Mouse (Mus musculus): ENCODE measurements around the gene Prdm16. TPM values are rescaled to one million over a fixed set of nuclear protein-coding genes. Genes with fewer than 3 reads are reported as not detected.

Gene Prdm16
- total RNA-seq, 1 experiment, result 3.1 TPM

DNA sequence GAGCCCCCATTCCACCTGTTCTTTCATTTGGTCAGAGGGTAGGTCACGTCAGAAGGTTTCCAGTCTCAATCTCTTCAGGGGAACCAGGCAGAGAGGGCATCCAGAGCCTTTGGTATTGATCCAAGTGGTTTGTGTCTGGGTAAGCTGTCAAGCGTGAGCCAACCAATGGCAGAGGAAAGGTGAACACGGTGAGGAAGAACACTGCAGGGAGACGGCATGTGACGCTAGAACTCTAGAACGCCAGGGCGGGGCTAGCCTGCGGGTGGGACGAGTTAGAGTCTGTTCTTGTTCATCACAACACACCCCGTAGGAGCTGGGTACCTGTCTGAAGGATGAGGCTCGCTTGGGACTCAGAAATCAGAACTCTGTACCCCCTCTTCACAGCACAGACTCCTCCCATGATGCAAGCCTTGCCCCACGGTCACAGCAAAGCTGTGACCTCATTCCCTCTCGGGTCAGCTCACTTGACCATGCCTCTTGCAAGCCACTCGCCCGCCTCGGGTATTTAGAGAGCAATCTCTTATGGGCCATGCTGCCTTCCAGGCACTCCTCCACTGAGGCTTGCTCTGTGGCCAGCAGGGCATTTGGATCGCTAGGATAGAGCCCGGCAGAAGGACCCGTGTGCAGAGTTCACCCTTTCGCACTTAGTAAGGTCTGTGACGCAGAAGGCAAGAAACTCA lies 89.4 kb downstream of the Prdm16 start:
- Histone ChIP-seq H3K9ac (ENCODE audit: insufficient read depth, low read depth, low read length, poor library complexity, severe bottlenecking) (no peak overlapping the region), H3K4me1 (ENCODE audit: control insufficient read depth in 2 of 2, insufficient read depth in 2 of 2, low read length in 2 of 2, poor library complexity in 1 of 2) (no peaks in the 10 kb centered on the region), H3K36me3 (ENCODE audit: control insufficient read depth, insufficient read depth, low read length, poor library complexity, severe bottlenecking) (no peaks in the 10 kb centered on the region), H3K9me3 (ENCODE audit: control insufficient read depth, insufficient read depth, low read depth, low read length) (no peaks in the 10 kb centered on the region), H3K27ac (ENCODE audit: insufficient read depth, low read depth, low read length, poor library complexity, severe bottlenecking) (no peak overlapping the region), H3K4me3 (ENCODE audit: insufficient read depth in 1 of 2, low read depth in 1 of 2, low read length in 2 of 2, poor library complexity in 1 of 2, severe bottlenecking in 1 of 2) (no peak overlapping the region)
- in situ Hi-C loops (cut with MboI; ENCODE audit: low sequenced_read_pairs in 2 of 2, unreplicated experiment in 2 of 2), result no loop called here
- TF ChIP-seq CHD2 (IDR thresholded peaks at IDR 0.05; ENCODE audit: low read depth, low read length), result no peak
- no peak for TF ChIP-seq MAFK (IDR thresholded peaks at IDR 0.05; ENCODE audit: insufficient read depth, low read depth, low read length)
- no peak for TF ChIP-seq ZNF384 (IDR thresholded peaks at IDR 0.05; ENCODE audit: low read depth, low read length)
- TF ChIP-seq HCFC1 (IDR thresholded peaks at IDR 0.05; ENCODE audit: borderline replicate concordance, insufficient read depth, low read length), result no peak
- no peak for TF ChIP-seq ZC3H11A (IDR thresholded peaks at IDR 0.05; ENCODE audit: borderline replicate concordance, low read depth, low read length)
- DNase-seq (ENCODE audit: low read depth, low spot score), result no peak

DNA sequence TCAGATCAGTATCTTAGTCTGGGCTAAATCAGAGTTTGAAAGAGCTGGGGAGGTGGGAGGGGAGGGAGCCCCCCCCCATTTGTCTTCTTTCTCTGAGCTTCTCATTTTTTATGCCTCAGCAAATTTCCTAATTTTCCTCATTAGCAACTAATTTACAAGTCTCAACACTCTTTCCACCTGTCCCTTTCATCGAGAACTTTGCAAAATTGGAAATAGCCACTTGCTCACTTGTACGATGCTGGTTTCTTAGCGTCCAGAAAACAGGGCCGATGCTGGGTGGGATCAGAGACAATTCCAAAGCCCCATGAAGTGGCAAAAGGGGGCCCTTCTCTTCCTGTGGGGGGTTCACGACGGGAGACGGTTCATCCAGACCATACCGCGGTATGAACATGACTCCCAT lies 91.4 kb downstream of the Prdm16 start:
- Histone ChIP-seq H3K4me3 (ENCODE audit: insufficient read depth in 1 of 2, low read depth in 1 of 2, low read length in 2 of 2, poor library complexity in 1 of 2, severe bottlenecking in 1 of 2) (no peak overlapping the region), H3K36me3 (ENCODE audit: control insufficient read depth, insufficient read depth, low read length, poor library complexity, severe bottlenecking) (no peaks in the 10 kb centered on the region), H3K27ac (ENCODE audit: insufficient read depth, low read depth, low read length, poor library complexity, severe bottlenecking) (no peak overlapping the region), H3K9ac (ENCODE audit: insufficient read depth, low read depth, low read length, poor library complexity, severe bottlenecking) (no peak overlapping the region), H3K9me3 (ENCODE audit: control insufficient read depth, insufficient read depth, low read depth, low read length) (no peaks in the 10 kb centered on the region), H3K4me1 (ENCODE audit: control insufficient read depth in 2 of 2, insufficient read depth in 2 of 2, low read length in 2 of 2, poor library complexity in 1 of 2) (peaks cover 0 to 2% of the 10 kb centered on the region in 2 experiments; a peak in 1 of 4 replicates)
- in situ Hi-C loops (cut with MboI; ENCODE audit: low sequenced_read_pairs in 2 of 2, unreplicated experiment in 2 of 2), result no loop called here
- no peak for DNase-seq (ENCODE audit: low read depth, low spot score)
- no peak for TF ChIP-seq MAFK (IDR thresholded peaks at IDR 0.05; ENCODE audit: insufficient read depth, low read depth, low read length)
- no peak for TF ChIP-seq HCFC1 (IDR thresholded peaks at IDR 0.05; ENCODE audit: borderline replicate concordance, insufficient read depth, low read length)
- no peak for TF ChIP-seq CHD2 (IDR thresholded peaks at IDR 0.05; ENCODE audit: low read depth, low read length)
- TF ChIP-seq ZNF384 (IDR thresholded peaks at IDR 0.05; ENCODE audit: low read depth, low read length), result no peak
- TF ChIP-seq ZC3H11A (IDR thresholded peaks at IDR 0.05; ENCODE audit: borderline replicate concordance, low read depth, low read length), result no peak

DNA sequence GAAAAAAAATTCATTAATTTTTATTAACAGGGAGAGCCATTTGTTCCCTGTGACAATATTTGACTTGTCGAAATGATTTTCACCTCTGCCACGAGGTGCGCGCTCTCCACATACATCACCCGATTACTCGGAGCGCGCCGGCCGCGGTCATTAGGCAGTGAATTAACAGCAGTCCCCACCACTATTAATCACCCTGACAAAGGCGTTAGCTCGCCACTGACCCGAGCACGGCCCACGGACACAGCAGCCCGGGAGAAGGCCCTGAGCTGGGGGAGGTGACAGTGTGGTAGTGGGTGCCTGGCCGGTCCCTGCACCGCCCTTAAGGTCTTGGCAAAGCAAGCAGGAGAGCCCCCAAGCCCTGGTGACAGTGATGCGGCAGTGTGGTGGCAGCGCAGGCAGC lies 92.8 kb downstream of the Prdm16 start:
- no peaks in the 10 kb centered on the region for H3K9me3 ChIP-seq (ENCODE audit: control insufficient read depth, insufficient read depth, low read depth, low read length)
- no peak overlapping the region for H3K27ac ChIP-seq (ENCODE audit: insufficient read depth, low read depth, low read length, poor library complexity, severe bottlenecking)
- H3K4me1 ChIP-seq (ENCODE audit: control insufficient read depth in 2 of 2, insufficient read depth in 2 of 2, low read length in 2 of 2, poor library complexity in 1 of 2), result peaks cover 0 to 2% of the 10 kb centered on the region in 2 experiments; a peak in 1 of 4 replicates
- no peak for TF ChIP-seq ZNF384 (IDR thresholded peaks at IDR 0.05; ENCODE audit: low read depth, low read length)
- no peak for TF ChIP-seq ZC3H11A (IDR thresholded peaks at IDR 0.05; ENCODE audit: borderline replicate concordance, low read depth, low read length)
- no peak for TF ChIP-seq MAFK (IDR thresholded peaks at IDR 0.05; ENCODE audit: insufficient read depth, low read depth, low read length)
- TF ChIP-seq CHD2 (IDR thresholded peaks at IDR 0.05; ENCODE audit: low read depth, low read length), result no peak
- DNase-seq (ENCODE audit: low read depth, low spot score), result no peak
- H3K4me3 ChIP-seq (ENCODE audit: insufficient read depth in 1 of 2, low read depth in 1 of 2, low read length in 2 of 2, poor library complexity in 1 of 2, severe bottlenecking in 1 of 2), result no peak overlapping the region
- in situ Hi-C loops (cut with MboI; ENCODE audit: low sequenced_read_pairs in 2 of 2, unreplicated experiment in 2 of 2), result no loop called here
- H3K36me3 ChIP-seq (ENCODE audit: control insufficient read depth, insufficient read depth, low read length, poor library complexity, severe bottlenecking), result no peaks in the 10 kb centered on the region
- H3K9ac ChIP-seq (ENCODE audit: insufficient read depth, low read depth, low read length, poor library complexity, severe bottlenecking), result no peak overlapping the region

DNA sequence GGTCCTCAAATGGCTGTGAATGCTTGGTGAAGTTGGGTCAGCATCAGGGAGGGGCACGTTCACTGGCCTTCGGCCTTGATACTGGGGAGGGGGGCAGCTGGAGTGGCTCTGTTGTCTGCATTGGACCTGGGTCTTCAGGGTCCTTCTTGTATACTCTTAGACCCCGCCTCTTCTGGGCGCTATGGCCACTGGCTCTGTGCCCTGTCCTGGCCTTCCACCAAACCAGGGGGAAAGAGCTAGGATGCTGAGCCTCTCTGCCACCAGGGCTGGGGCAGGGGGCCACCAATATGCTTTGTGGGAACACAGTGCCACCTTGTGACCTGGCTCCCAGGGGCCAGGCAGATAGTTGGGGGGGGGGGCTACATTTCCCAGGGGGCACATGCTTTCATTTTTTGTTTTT lies 93.5 kb downstream of the Prdm16 start:
- H3K27ac ChIP-seq (ENCODE audit: insufficient read depth, low read depth, low read length, poor library complexity, severe bottlenecking), result no peak overlapping the region; the same call in 1 of the 2 replicates
- no peak overlapping the region for H3K4me3 ChIP-seq (ENCODE audit: insufficient read depth in 1 of 2, low read depth in 1 of 2, low read length in 2 of 2, poor library complexity in 1 of 2, severe bottlenecking in 1 of 2)
- in situ Hi-C loops (cut with MboI; ENCODE audit: low sequenced_read_pairs in 2 of 2, unreplicated experiment in 2 of 2), result no loop called here
- DNase-seq (ENCODE audit: low read depth, low spot score), result no peak
- H3K36me3 ChIP-seq (ENCODE audit: control insufficient read depth, insufficient read depth, low read length, poor library complexity, severe bottlenecking), result no peaks in the 10 kb centered on the region
- TF ChIP-seq MAFK (IDR thresholded peaks at IDR 0.05; ENCODE audit: insufficient read depth, low read depth, low read length) (no peak), ZC3H11A (IDR thresholded peaks at IDR 0.05; ENCODE audit: borderline replicate concordance, low read depth, low read length) (no peak), ZNF384 (IDR thresholded peaks at IDR 0.05; ENCODE audit: low read depth, low read length) (no peak), CHD2 (IDR thresholded peaks at IDR 0.05; ENCODE audit: low read depth, low read length) (no peak), HCFC1 (IDR thresholded peaks at IDR 0.05; ENCODE audit: borderline replicate concordance, insufficient read depth, low read length) (no peak)
- peaks cover 0 to 2% of the 10 kb centered on the region in 2 experiments; a peak in 1 of 4 replicates for H3K4me1 ChIP-seq (ENCODE audit: control insufficient read depth in 2 of 2, insufficient read depth in 2 of 2, low read length in 2 of 2, poor library complexity in 1 of 2)
- H3K9me3 ChIP-seq (ENCODE audit: control insufficient read depth, insufficient read depth, low read depth, low read length), result no peaks in the 10 kb centered on the region
- no peak overlapping the region for H3K9ac ChIP-seq (ENCODE audit: insufficient read depth, low read depth, low read length, poor library complexity, severe bottlenecking)
